Mouse (Mus musculus): ENCODE measurements around the gene Olfm2. TPM values are rescaled to one million over a fixed set of nuclear protein-coding genes. Genes with fewer than 3 reads are reported as not detected.

Gene Olfm2
- polyA plus RNA-seq, 1 experiment: 0.09 TPM

- Histone ChIP-seq H3K27me3 (ENCODE audit: control insufficient read depth, insufficient read depth, insufficient read length) (no peaks in the 10 kb centered on the region), H3K79me3 (ENCODE audit: low read depth) (no peaks in the 10 kb centered on the region), H3ac (ENCODE audit: control insufficient read depth, insufficient read length, low read depth) (no peak overlapping the region), H3K36me3 (ENCODE audit: control insufficient read depth, insufficient read depth) (no peaks in the 10 kb centered on the region), H3K79me2 (ENCODE audit: control insufficient read depth, insufficient read depth) (no peaks in the 10 kb centered on the region), H3K4me3 (ENCODE audit: insufficient read depth, poor library complexity, severe bottlenecking) (no peak overlapping the region)
- TF ChIP-seq MAX (IDR thresholded peaks at IDR 0.05) (no peak), MYOD1 (IDR thresholded peaks at IDR 0.05; ENCODE audit: control insufficient read depth, insufficient read length, low read depth) (no peak), FOSL1 (IDR thresholded peaks at IDR 0.05; ENCODE audit: insufficient read depth, low read length, poor library complexity, severe bottlenecking) (no peak), MYOG (IDR thresholded peaks at IDR 0.05; ENCODE audit: control insufficient read depth, extremely low read depth, insufficient read length) (no peak), CEBPB (IDR thresholded peaks at IDR 0.05; ENCODE audit: low read depth) (no peak)
Observed at GRCm38 (mm10) chr9:20785055-20785454, 38.9 kb upstream of the Olfm2 start.

- Histone ChIP-seq H3K36me3 (ENCODE audit: control insufficient read depth, insufficient read depth) (no peaks in the 10 kb centered on the region), H3K4me3 (ENCODE audit: insufficient read depth, poor library complexity, severe bottlenecking) (no peak overlapping the region), H3K27me3 (ENCODE audit: control insufficient read depth, insufficient read depth, insufficient read length) (no peaks in the 10 kb centered on the region), H3K79me3 (ENCODE audit: low read depth) (no peaks in the 10 kb centered on the region), H3K79me2 (ENCODE audit: control insufficient read depth, insufficient read depth) (no peaks in the 10 kb centered on the region), H3ac (ENCODE audit: control insufficient read depth, insufficient read length, low read depth) (no peak overlapping the region)
- TF ChIP-seq MYOG (IDR thresholded peaks at IDR 0.05; ENCODE audit: control insufficient read depth, extremely low read depth, insufficient read length) (no peak), MAX (IDR thresholded peaks at IDR 0.05) (no peak), CTCF (IDR thresholded peaks at IDR 0.05; ENCODE audit: control insufficient read depth, insufficient read depth, insufficient read length) (no peak), MYOD1 (IDR thresholded peaks at IDR 0.05; ENCODE audit: control insufficient read depth, insufficient read length, low read depth) (no peak), USF1 (IDR thresholded peaks at IDR 0.05; ENCODE audit: low read depth) (no peak), FOSL1 (IDR thresholded peaks at IDR 0.05; ENCODE audit: insufficient read depth, low read length, poor library complexity, severe bottlenecking) (no peak), CEBPB (IDR thresholded peaks at IDR 0.05; ENCODE audit: low read depth) (no peak)
Observed at GRCm38 (mm10) chr9:20781286-20781685, 35.1 kb upstream of the Olfm2 start.

- H3K79me3 ChIP-seq (ENCODE audit: low read depth): no peaks in the 10 kb centered on the region
- H3K4me3 ChIP-seq (ENCODE audit: insufficient read depth, poor library complexity, severe bottlenecking): no peak overlapping the region
- H3ac ChIP-seq (ENCODE audit: control insufficient read depth, insufficient read length, low read depth): no peak overlapping the region
- no peak for TF ChIP-seq FOSL1 (IDR thresholded peaks at IDR 0.05; ENCODE audit: insufficient read depth, low read length, poor library complexity, severe bottlenecking)
- no peak for TF ChIP-seq MAX (IDR thresholded peaks at IDR 0.05)
- TF ChIP-seq CTCF (IDR thresholded peaks at IDR 0.05; ENCODE audit: control insufficient read depth, insufficient read depth, insufficient read length): no peak
- TF ChIP-seq MYOD1 (IDR thresholded peaks at IDR 0.05; ENCODE audit: control insufficient read depth, insufficient read length, low read depth): no peak
- TF ChIP-seq CEBPB (IDR thresholded peaks at IDR 0.05; ENCODE audit: low read depth): no peak
- no peak for TF ChIP-seq MYOG (IDR thresholded peaks at IDR 0.05; ENCODE audit: control insufficient read depth, extremely low read depth, insufficient read length)
- no peak for TF ChIP-seq USF1 (IDR thresholded peaks at IDR 0.05; ENCODE audit: low read depth)
- H3K36me3 ChIP-seq (ENCODE audit: control insufficient read depth, insufficient read depth): no peaks in the 10 kb centered on the region
- H3K79me2 ChIP-seq (ENCODE audit: control insufficient read depth, insufficient read depth): no peaks in the 10 kb centered on the region
- H3K27me3 ChIP-seq (ENCODE audit: control insufficient read depth, insufficient read depth, insufficient read length): no peaks in the 10 kb centered on the region
Observed at GRCm38 (mm10) chr9:20765274-20765673, 19.1 kb upstream of the Olfm2 start.

- H3K4me3 ChIP-seq (ENCODE audit: insufficient read depth, poor library complexity, severe bottlenecking): no peak overlapping the region
- no peaks in the 10 kb centered on the region for H3K27me3 ChIP-seq (ENCODE audit: control insufficient read depth, insufficient read depth, insufficient read length)
- H3K79me3 ChIP-seq (ENCODE audit: low read depth): no peaks in the 10 kb centered on the region
- H3K79me2 ChIP-seq (ENCODE audit: control insufficient read depth, insufficient read depth): no peaks in the 10 kb centered on the region
- TF ChIP-seq MAX (IDR thresholded peaks at IDR 0.05) (no peak), CEBPB (IDR thresholded peaks at IDR 0.05; ENCODE audit: low read depth) (no peak), CTCF (IDR thresholded peaks at IDR 0.05; ENCODE audit: control insufficient read depth, insufficient read depth, insufficient read length) (no peak), MYOG (IDR thresholded peaks at IDR 0.05; ENCODE audit: control insufficient read depth, extremely low read depth, insufficient read length) (no peak), MYOD1 (IDR thresholded peaks at IDR 0.05; ENCODE audit: control insufficient read depth, insufficient read length, low read depth) (no peak), FOSL1 (IDR thresholded peaks at IDR 0.05; ENCODE audit: insufficient read depth, low read length, poor library complexity, severe bottlenecking) (no peak), USF1 (IDR thresholded peaks at IDR 0.05; ENCODE audit: low read depth) (no peak)
- H3K36me3 ChIP-seq (ENCODE audit: control insufficient read depth, insufficient read depth): no peaks in the 10 kb centered on the region
- H3ac ChIP-seq (ENCODE audit: control insufficient read depth, insufficient read length, low read depth): no peak overlapping the region
Observed at GRCm38 (mm10) chr9:20763099-20763498, 16.9 kb upstream of the Olfm2 start.

- H3K79me3 ChIP-seq (ENCODE audit: low read depth): no peaks in the 10 kb centered on the region
- H3K36me3 ChIP-seq (ENCODE audit: control insufficient read depth, insufficient read depth): no peaks in the 10 kb centered on the region
- TF ChIP-seq CEBPB (IDR thresholded peaks at IDR 0.05; ENCODE audit: low read depth) (no peak), FOSL1 (IDR thresholded peaks at IDR 0.05; ENCODE audit: insufficient read depth, low read length, poor library complexity, severe bottlenecking) (no peak), MYOD1 (IDR thresholded peaks at IDR 0.05; ENCODE audit: control insufficient read depth, insufficient read length, low read depth) (no peak), CTCF (IDR thresholded peaks at IDR 0.05; ENCODE audit: control insufficient read depth, insufficient read depth, insufficient read length) (no peak), MYOG (IDR thresholded peaks at IDR 0.05; ENCODE audit: control insufficient read depth, extremely low read depth, insufficient read length) (no peak), MAX (IDR thresholded peaks at IDR 0.05) (no peak), USF1 (IDR thresholded peaks at IDR 0.05; ENCODE audit: low read depth) (no peak)
- H3ac ChIP-seq (ENCODE audit: control insufficient read depth, insufficient read length, low read depth): no peak overlapping the region
- H3K79me2 ChIP-seq (ENCODE audit: control insufficient read depth, insufficient read depth): no peaks in the 10 kb centered on the region
- H3K27me3 ChIP-seq (ENCODE audit: control insufficient read depth, insufficient read depth, insufficient read length): no peaks in the 10 kb centered on the region
- H3K4me3 ChIP-seq (ENCODE audit: insufficient read depth, poor library complexity, severe bottlenecking): no peak overlapping the region
Observed at GRCm38 (mm10) chr9:20762197-20762961, 16.2 kb upstream of the Olfm2 start.

All from C2C12 (cell line).